Mouse (Mus musculus) G1E (cell line): ENCODE measurements around the gene Creb3. TPM values are rescaled to one million over a fixed set of nuclear protein-coding genes. Genes with fewer than 3 reads are reported as not detected.
"Not testable (repeated sequence)": the region's sequence is repeated elsewhere in the genome, so short reads cannot be mapped to it uniquely, and the experiment has no call there.

Experiments used
- ATAC-seq: 2 replicates; pipeline ENCODE4 v1.8.0; 2016; ENCODE audit warnings: mild to moderate bottlenecking; ENCODE audit not compliant: insufficient number of reproducible peaks, poor library complexity, low FRiP score, severe bottlenecking; ENCODE audit errors: extremely low read depth
- DNase-seq: peaks from one replicate; pipeline ENCODE4 v3.0.0; 2012; ENCODE audit warnings: low spot score
- H3K27me3 ChIP-seq: 2 replicates; pipeline ENCODE4 v1.6.1; 2012; ENCODE audit warnings: mild to moderate bottlenecking, low read length, inconsistent platforms; ENCODE audit not compliant: insufficient read depth
- H3K36me3 ChIP-seq: replicated peaks from 2 replicates; pipeline ENCODE3; 2012; ENCODE audit warnings: mild to moderate bottlenecking, inconsistent platforms
- H3K4me1 ChIP-seq: 2 replicates; pipeline ENCODE4 v1.6.1; 2012; ENCODE audit warnings: low read depth, low read length, inconsistent platforms, mixed read lengths; ENCODE audit not compliant: insufficient read depth
- H3K4me3 ChIP-seq: 2 replicates; pipeline ENCODE4 v1.5.1; 2012; ENCODE audit warnings: low read depth, mild to moderate bottlenecking, inconsistent platforms, low read length, moderate library complexity, mixed read lengths
- H3K9me3 ChIP-seq: replicated peaks from 2 replicates; pipeline ENCODE4 v1.6.1; 2012; ENCODE audit warnings: inconsistent platforms
- CTCF ChIP-seq: IDR thresholded peaks from 2 replicates; pipeline ENCODE4 v1.5.1; 2012; ENCODE audit warnings: low read depth, low read length, inconsistent platforms, mixed read lengths
- GATA1 ChIP-seq: IDR thresholded peaks from 2 replicates; pipeline ENCODE4 v1.6.1; 2012; ENCODE audit warnings: borderline replicate concordance, low read length, inconsistent platforms, mixed read lengths
- GATA2 ChIP-seq: IDR thresholded peaks from 2 replicates; pipeline ENCODE4 v1.6.1; 2012; ENCODE audit warnings: low read depth, low read length, inconsistent platforms, borderline replicate concordance
- POLR2AphosphoS5 ChIP-seq: IDR thresholded peaks from 2 replicates; pipeline ENCODE4 v1.6.1; 2012; ENCODE audit warnings: low read depth, low read length, inconsistent platforms; ENCODE audit not compliant: insufficient replicate concordance
- TAL1 ChIP-seq: conservative IDR thresholded peaks from 2 replicates; pipeline ENCODE4 v1.6.1; 2012; ENCODE audit warnings: low read depth, low read length, inconsistent platforms, mixed read lengths
- polyA plus RNA-seq: library from polyadenylated mRNA; stranded (reverse); fragments of >175 nt; gene quantifications from 2 replicates; pipeline ENCODE4 v1.2.3, GENCODE M21; 2012
- total RNA-seq, 2 experiments: library from RNA; stranded (forward) in 1 of 2; stranded (reverse) in 1 of 2; fragments of 200-1000 nt in 1 of 2; fragments of >200 nt in 1 of 2; fragmentation: Nextera tagmentation in 1 of 2; gene quantifications; 2 replicates each; pipeline ENCODE4 v1.2.3; 2014 to 2017

Creb3 gene
- total and polyA plus RNA-seq, 3 experiments = 1.9 to 60.0 (median 9.4) TPM

DNA sequence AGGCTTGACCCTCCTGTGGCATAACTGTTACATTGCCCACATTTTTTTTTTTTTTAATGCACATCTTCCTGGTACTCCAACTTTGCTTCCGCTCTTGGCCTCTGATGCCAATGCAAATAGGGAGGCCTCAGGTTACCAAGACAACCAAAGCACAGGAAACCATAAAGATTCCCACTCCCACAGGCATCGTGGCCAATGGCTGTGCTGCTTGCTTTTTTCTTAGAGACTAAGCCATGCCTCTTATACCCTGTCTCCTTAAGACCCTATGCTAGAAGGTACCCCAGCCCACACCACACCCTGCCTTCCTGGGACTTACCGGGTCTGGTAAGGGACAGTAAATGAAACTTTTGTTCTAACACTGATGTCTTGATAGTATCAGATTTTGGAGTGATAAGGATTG lies 31.3 kb downstream of the Creb3 start:
- no peak for ATAC-seq

DNA sequence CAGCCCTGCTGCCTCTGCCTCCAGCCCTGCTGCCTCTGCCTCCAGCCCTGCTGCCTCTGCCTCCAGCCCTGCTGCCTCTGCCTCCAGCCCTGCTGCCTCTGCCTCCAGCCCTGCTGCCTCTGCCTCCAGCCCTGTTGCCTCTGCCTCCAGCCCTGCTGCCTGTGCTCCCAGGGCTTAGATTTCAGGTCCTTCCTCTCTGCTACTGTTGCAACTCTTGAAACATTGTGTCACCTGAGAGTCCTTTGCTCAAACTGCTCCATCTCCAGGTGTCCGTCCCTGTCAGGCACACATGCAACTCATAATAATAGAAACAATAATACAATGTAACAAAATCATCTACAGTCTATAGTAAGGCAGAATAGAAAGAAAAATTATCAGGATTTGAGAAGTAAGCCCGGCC lies 34.5 kb downstream of the Creb3 start:
- H3K4me1 ChIP-seq = peaks cover 51% of the 10 kb centered on the region

More for the DNA sequence above, 31.3 kb downstream of the Creb3 start:
- H3K4me1 ChIP-seq = peaks cover 20% of the 10 kb centered on the region
- no peak for TF ChIP-seq GATA2
- no peak for TF ChIP-seq TAL1
- no peak for TF ChIP-seq POLR2AphosphoS5
- TF ChIP-seq GATA1 = no peak
- no peak for TF ChIP-seq CTCF
- H3K4me3 ChIP-seq = no peak overlapping the region
- H3K36me3 ChIP-seq = no peaks in the 10 kb centered on the region
- no peaks in the 10 kb centered on the region for H3K9me3 ChIP-seq
- no peak for DNase-seq
- H3K27me3 ChIP-seq = no peaks in the 10 kb centered on the region

DNA sequence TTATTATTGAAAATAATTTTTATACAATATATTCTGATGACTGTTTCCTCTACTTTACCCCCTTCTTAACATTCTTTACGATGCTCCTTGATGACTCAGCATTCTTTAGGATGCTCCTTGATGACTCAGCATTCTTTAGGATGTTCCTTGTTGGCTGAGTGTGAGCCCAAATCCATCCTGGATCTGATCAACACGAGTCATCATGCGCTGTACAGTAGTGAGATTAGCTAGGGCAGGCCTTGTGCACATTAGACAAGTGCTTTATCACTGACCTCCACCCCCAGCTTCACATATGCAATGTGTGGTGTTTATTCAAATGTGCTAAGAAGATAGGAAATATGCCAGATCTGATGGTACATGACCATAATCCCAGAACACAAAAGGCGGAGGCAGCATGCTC lies 36.1 kb downstream of the Creb3 start:
- no peak overlapping the region for H3K4me3 ChIP-seq
- H3K36me3 ChIP-seq = no peaks in the 10 kb centered on the region
- ATAC-seq (peak; percentile 79), DNase-seq (no peak)
- TF ChIP-seq GATA2 (no peak), TAL1 (peak; percentile 77), POLR2AphosphoS5 (no peak)
- H3K27me3 ChIP-seq = no peaks in the 10 kb centered on the region
- peaks cover 56% of the 10 kb centered on the region for H3K4me1 ChIP-seq
- no peaks in the 10 kb centered on the region for H3K9me3 ChIP-seq

More for the DNA sequence above, 34.5 kb downstream of the Creb3 start:
- not testable (repeated sequence) for H3K36me3 ChIP-seq, DNase-seq, ATAC-seq, H3K27me3 ChIP-seq, H3K4me3 ChIP-seq, H3K9me3 ChIP-seq

DNA sequence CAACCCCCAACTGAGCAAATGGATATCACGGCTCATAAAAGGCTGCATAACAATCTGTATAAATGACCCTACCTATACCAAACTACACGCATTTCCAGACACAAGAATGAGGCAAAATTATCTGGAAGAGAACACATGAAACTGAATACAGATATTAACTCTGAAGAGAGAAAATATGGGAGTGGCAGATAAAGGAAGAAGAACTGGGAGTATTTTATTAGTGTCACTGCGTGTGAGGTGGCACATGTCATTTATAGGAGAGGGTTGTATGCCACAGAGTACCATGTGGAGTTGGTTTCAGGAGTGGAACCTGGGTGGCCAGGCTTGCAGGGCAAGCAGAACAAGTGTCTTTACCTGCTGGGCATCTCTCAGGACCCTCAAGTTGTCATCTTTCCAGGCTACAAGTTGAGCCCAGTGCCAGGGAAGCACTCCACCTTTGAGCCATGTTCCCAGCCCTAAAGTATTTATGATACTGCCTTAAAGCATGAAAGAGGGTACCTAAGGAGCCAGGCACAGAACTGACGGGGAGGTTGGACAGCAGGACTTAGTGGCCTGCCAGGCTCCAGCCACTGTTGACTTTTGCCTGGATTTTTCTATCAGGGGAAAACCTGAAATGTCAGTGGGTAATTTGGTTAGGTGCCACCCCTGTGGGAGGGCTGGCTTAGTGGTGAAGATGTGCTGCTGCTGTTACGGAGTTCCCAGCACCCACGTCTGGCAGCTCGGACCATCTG lies 36.7 kb downstream of the Creb3 start:
- 0 out of 2 replicates have a peak, but pooled peaks have one; percentile 13 for TF ChIP-seq TAL1
- no peak for TF ChIP-seq CTCF
- peak overlapping the region; percentile 52; the same call in 1 of the 2 replicates for H3K4me3 ChIP-seq
- no peaks in the 10 kb centered on the region for H3K27me3 ChIP-seq
- no peaks in the 10 kb centered on the region for H3K9me3 ChIP-seq
- DNase-seq = no peak
- peaks cover 57% of the 10 kb centered on the region for H3K4me1 ChIP-seq
- ATAC-seq = peak; percentile 24; the same call in 1 of the 2 replicates
- no peaks in the 10 kb centered on the region for H3K36me3 ChIP-seq

DNA sequence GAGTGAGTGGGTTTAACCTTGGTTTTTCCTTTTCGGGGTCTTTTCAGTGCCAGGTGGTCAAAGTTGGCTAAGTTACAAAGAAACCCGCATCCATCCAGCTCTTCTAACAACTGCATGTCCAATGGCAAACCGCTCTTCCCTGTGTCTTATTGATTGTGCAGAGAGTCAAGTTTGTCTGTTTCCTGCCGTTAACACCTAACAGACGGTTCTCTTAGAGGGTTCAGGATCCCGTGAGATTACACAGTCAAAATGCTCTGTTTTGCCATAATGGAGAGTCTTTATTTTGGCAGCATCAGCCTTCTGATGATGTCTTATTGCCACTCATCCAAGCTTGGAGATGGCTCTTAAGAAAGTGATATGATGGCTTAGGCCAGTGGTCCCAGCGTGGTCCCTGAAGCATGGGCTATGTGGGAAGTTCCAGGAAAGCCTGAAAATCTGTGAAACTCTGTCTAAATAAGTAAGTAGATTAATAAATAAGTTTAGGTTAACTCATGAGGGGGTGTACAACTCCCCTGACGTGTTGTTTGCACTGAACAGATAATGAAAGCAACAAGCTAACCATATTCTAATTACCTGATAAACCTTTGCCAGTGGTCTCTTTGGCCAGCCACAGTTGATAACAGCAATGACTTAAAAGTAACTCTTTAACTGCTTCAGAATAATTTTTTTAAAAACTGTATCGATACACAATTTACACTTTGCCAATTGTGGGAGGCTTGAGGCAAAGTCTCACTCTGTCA lies 38.2 kb downstream of the Creb3 start:
- ATAC-seq (no peak), DNase-seq (no peak)
- TF ChIP-seq GATA2 (no peak), POLR2AphosphoS5 (no peak)
- Histone ChIP-seq H3K27me3 (no peaks in the 10 kb centered on the region), H3K9me3 (no peaks in the 10 kb centered on the region), H3K36me3 (no peaks in the 10 kb centered on the region), H3K4me1 (peaks cover 71% of the 10 kb centered on the region), H3K4me3 (peak overlapping the region; percentile 50; the same call in 1 of the 2 replicates)

DNA sequence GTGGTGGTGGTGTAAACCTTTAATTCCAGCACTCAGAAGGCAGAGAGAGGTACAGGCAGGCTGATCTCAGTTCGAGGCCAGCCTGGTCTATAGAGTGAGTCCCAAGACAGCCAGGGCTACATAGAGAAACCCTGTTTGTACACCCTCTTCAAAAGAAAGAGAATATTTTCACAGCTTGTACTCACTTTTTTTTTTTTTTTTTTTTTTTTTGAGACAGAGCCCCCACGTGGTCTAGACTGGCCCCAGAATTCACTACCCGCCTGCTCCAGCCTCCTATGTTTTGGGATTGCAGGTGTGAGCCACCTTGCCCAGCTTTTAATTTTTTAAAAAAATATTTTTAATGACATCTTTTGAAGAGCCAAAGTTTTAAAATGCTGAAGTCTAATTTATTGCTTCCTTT lies 42.0 kb downstream of the Creb3 start:
- no peak overlapping the region for H3K4me3 ChIP-seq
- H3K4me1 ChIP-seq = peaks cover 64% of the 10 kb centered on the region
- DNase-seq = no peak
- no peak for ATAC-seq
- H3K9me3 ChIP-seq = no peaks in the 10 kb centered on the region
- TF ChIP-seq CTCF (no peak), GATA1 (no peak), TAL1 (no peak), GATA2 (no peak), POLR2AphosphoS5 (no peak)
- H3K36me3 ChIP-seq = no peaks in the 10 kb centered on the region
- H3K27me3 ChIP-seq = no peaks in the 10 kb centered on the region
